Mouse (Mus musculus): ENCODE data around the gene Sinhcaf.

- TF ChIP-seq GATA1 (IDR thresholded peaks at IDR 0.05; ENCODE audit: borderline replicate concordance, low read length) = no peak
- TF ChIP-seq FLI1 (IDR thresholded peaks at IDR 0.05; ENCODE audit: low read length) = no peak
Observed at GRCm38 (mm10) chr6:148942406-148942805, 3.9 kb downstream of the Sinhcaf start.

Measured in megakaryocyte, embryonic 14.5 days (primary cell).